Mouse (Mus musculus) Patski (cell line): ENCODE measurements around the gene Htra1. TPM values are rescaled to one million over a fixed set of nuclear protein-coding genes. Genes with fewer than 3 reads are reported as not detected.
A peak's percentile ranks its signal among the peaks of the same experiment; 100 is the strongest.

Experiments used
- ATAC-seq: fragments of 100-300 bp; one replicate; pipeline ENCODE4 v1.8.0; 2021
- CTCF ChIA-PET: fragments of 350-600 bp; sonication (Branson Sonifier 250); formaldehyde crosslinking; loops from one replicate; lab custom pipeline; 2022; ENCODE audit warnings: inconsistent platforms; lab: Charles Lee
- POLR2A ChIA-PET: fragments of 350-600 bp; sonication (Branson Sonifier 250); formaldehyde crosslinking; loops from one replicate; lab custom pipeline; 2022; ENCODE audit warnings: antibody characterized with exemption, inconsistent platforms; lab: Charles Lee
- DNase-seq: peaks from one replicate; pipeline ENCODE4 v3.0.0-alpha.2; 2011; ENCODE audit warnings: low read depth, low spot score
- H3K27me3 ChIP-seq: fragments of 371-371 bp; one replicate; pipeline ENCODE4 v1.5.1; 2021
- CTCF ChIP-seq: fragments of 100-300 bp; IDR thresholded peaks from one replicate; pipeline ENCODE4 v1.5.1; 2021
- in situ Hi-C: fragments of 300-500 bp; cut with MboI; formaldehyde crosslinking; loops from 3 replicates; pipeline ENCODE4 v1.11.1; 2018; ENCODE audit warnings: low pct_unique_long_range_greater_than_20kb, mixed read lengths
- polyA plus RNA-seq: library from polyadenylated mRNA; unstranded; gene quantifications from one replicate; pipeline ENCODE4 v1.2.3, GENCODE M21; 2021

Gene Htra1
- polyA plus RNA-seq, 1 experiment from 2014 or later = 170 TPM

DNA sequence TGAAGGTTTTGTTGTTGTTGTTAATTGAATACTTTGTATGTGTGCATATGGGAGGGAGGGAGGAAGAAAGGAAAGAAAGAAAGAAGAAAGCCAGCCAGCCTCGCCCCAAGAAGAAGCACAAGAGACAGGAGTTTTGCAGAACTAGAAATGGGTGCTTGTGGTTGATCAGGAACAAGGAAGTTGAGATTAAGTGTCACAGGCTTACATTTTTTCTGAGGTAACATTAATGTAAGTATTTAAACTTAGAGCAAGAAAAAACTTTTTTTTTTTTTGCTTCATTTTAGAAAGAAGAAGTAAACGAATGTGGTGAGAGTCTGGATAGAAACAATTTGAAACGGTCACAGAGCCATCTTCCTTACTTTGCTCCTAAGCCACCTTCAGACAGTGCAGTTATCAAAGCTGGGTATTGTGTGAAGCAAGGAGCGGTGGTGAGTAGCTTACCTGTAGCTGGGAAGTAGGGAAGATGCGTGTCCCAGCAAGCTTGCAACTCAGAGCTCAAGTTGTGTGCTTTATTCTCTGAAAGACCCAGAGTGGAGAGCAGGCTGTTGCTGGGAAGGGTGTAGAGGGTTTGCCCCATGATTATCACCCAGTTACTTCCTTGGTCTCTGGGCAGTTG, 35.6 kb upstream of the Htra1 start:
- ATAC-seq = no peak
- in situ Hi-C loops = no loop called here
- CTCF ChIA-PET = interaction anchor here (1.6 kb wide), 1 partner anchor 129 kb away, joined by 3 read pairs; no protein-coding TSS in a partner anchor
- POLR2A ChIA-PET = interaction anchor here (0.7 kb wide), 1 partner anchor 93 kb away, joined by 3 read pairs; no protein-coding TSS in a partner anchor
- TF ChIP-seq CTCF = no peak
- DNase-seq = no peak
- H3K27me3 ChIP-seq = no peaks in the 10 kb centered on the region

DNA sequence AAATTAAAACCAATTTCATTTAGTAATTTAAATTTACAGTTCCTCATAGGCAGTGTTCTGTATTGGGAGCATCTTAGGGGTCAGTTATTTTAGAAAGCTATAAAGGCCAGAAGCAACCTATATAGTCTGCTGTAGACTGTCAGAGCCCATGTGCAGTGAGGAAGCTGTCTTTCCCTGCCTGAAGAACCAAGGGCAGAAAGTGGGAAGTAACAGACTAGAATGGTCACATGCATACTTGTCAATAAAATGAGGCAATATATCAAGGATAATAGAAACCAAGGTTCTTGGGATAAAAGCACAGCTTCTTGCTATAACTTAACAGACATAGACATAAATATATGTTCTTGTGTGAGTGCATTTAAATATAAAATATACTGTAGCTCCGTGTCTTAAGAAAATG, 33.0 kb upstream of the Htra1 start:
- DNase-seq (no peak), ATAC-seq (no peak)
- no peaks in the 10 kb centered on the region for H3K27me3 ChIP-seq
- CTCF ChIA-PET = interaction anchor here (1.3 to 1.4 kb wide), 2 partner anchors 13 to 132 kb away, joined by 3 to 4 read pairs; no protein-coding TSS in a partner anchor
- in situ Hi-C loops = no loop called here
- TF ChIP-seq CTCF = no peak
- POLR2A ChIA-PET = no interaction called here

DNA sequence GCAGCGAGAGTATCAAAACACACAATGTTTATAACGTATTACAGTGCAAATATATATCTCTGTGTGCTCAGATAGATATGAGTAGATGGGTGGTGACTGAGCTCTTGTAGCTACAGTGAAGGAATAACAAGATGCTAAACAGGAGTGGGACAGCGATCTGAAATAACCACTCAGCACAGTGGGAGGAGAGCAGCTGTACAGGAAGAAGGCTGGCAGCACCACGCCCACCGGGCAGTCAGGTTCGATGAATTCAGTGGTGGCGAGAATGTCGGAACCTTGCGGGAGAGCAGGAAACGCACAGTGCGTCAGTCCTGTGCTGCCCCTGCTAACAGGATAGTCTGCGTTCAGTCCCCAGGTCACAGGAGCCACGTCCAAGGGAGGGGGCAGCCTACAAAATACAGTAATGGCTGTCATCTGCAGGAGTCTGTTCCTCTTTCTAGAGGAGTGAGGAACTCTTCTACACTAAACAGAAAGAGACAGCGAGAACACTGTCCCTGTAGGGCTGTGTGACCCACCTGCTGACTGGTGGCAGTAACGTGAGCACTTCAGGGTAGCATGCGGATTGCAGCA, 32.3 kb upstream of the Htra1 start:
- DNase-seq (no peak), ATAC-seq (no peak)
- POLR2A ChIA-PET = no interaction called here
- no peak for TF ChIP-seq CTCF
- in situ Hi-C loops = no loop called here
- CTCF ChIA-PET = interaction anchor here (1.3 to 1.4 kb wide), 2 partner anchors 12 to 132 kb away, joined by 3 to 4 read pairs; no protein-coding TSS in a partner anchor
- H3K27me3 ChIP-seq = no peaks in the 10 kb centered on the region

GRCm38 (mm10) chr7:130904571-130905365, 31.1 kb upstream of the Htra1 start:
- CTCF ChIA-PET = interaction anchor here (1.0 to 1.4 kb wide), 4 partner anchors 9 to 142 kb away, joined by 3 to 5 read pairs (median 3); no protein-coding TSS in a partner anchor
- in situ Hi-C loops = no loop called here
- no peak for TF ChIP-seq CTCF
- H3K27me3 ChIP-seq = no peaks in the 10 kb centered on the region
- POLR2A ChIA-PET = interaction anchor here (1.3 kb wide), 1 partner anchor 9 kb away, joined by 3 read pairs; no protein-coding TSS in a partner anchor
- no peak for ATAC-seq
- no peak for DNase-seq

DNA sequence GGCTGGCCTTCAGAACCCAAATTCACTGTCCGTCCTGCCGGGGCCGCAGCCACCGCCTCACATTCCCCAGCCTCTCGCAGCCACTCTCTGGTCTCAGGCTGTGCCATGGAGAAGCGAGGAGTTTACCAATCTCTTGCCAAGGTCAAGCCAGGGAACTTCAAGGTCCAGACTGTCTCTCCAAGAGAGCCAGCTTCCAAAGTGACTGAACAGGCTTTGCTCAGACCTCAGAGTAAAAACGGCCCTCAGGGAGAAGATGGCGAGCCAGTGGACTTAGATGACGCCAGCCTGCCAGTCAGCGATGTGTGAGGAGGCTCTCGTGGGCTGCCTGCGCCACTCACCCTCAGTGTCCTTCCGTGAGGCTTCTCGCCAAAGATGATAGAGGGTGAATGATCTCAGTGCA, 25.1 kb upstream of the Htra1 start:
- TF ChIP-seq CTCF = no peak
- H3K27me3 ChIP-seq = no peaks in the 10 kb centered on the region
- CTCF ChIA-PET = interaction anchor here (1.5 kb wide), 1 partner anchor 137 kb away, joined by 6 read pairs; the partner anchor contains the start of gene Btbd16
- POLR2A ChIA-PET = no interaction called here
- no peak for ATAC-seq
- in situ Hi-C loops = loop anchor here (5.0 to 10.0 kb wide), 2 partner anchors 134 to 139 kb away; partner anchors contain the start of gene Btbd16
- no peak for DNase-seq

DNA sequence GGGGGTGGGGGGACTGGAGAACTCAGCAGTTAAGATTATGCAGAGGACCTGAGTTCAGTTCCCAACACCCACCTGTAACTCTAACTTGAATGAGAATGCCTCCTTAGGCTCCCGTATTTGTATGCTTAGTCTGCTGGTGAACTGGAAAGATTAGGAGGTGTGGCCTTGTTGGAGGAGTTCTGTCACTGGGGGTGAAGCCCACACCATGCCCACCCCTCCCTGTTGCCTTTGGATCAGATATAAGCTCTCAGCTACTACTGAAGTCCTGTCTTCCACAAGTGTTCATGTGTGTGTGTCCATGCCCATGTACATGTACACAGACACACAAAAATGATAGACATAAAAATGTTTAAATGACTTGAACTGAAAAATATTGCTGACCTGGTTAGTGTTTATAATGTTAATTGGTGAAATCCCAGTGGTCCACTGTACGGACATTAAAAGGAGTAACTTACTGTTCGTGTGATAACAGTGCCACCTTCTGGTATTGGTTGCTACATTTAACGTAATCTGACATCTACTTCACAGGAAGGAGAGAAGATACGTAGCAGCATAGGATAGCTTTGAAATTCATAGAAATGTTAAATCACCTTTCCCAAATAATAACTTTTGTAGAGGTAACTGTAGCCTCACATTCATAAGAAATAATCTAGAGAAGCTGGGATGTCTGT, 21.1 kb upstream of the Htra1 start:
- in situ Hi-C loops = loop anchor here (5.0 to 10.0 kb wide), 2 partner anchors 130 to 143 kb away; partner anchors contain the start of gene Btbd16
- POLR2A ChIA-PET = no interaction called here
- TF ChIP-seq CTCF = peak; percentile 29
- CTCF ChIA-PET = interaction anchor here (0.7 to 1.9 kb wide), 7 partner anchors 11 to 140 kb away, joined by 3 to 8 read pairs (median 3); no protein-coding TSS in a partner anchor
- no peaks in the 10 kb centered on the region for H3K27me3 ChIP-seq
- ATAC-seq (no peak), DNase-seq (no peak)

GRCm38 (mm10) chr7:130918260-130918659, 17.7 kb upstream of the Htra1 start:
- in situ Hi-C loops = loop anchor here (10.0 kb wide), 1 partner anchor 127 kb away; no protein-coding TSS in a partner anchor

DNA sequence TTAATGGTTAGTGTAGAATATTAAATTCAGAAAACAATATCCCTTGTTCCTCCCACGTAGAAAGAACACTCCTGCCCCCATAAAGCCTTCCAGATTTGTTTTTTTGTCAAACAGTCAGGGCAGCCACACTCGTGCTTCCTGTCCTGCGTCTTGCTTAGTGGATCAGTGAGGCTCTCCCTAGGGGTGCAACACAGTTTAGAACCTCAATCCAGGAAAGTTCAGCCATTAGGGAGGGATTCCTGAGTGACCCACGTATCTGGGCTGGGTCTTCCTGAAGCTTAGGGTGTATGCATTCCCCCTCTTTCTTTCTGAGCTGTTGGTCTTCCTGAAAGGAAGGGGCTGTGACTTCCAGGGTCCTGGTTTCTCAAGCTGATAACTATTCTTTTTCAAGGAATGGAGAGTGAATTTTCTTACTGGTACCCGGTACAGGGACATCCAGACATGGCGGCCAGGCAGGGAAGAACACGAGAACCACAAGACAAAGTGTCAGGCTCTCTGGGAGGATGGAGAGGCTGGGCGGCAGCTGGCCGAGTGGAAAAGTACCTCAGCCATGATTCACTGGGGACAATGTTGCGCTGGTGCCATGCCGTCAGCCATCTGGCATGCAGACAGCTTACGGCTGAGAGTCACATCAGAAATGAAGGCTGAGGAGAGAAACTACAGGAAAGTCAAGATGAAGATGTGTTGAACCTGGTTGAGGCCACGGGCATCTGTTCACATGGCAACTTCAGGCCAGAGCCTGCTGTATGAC, 12.8 kb upstream of the Htra1 start:
- CTCF ChIA-PET = no interaction called here
- ATAC-seq (no peak), DNase-seq (no peak)
- POLR2A ChIA-PET = interaction anchor here (2.1 kb wide), 1 partner anchor 14 kb away, joined by 6 read pairs; no protein-coding TSS in a partner anchor
- in situ Hi-C loops = no loop called here
- no peak for TF ChIP-seq CTCF
- no peaks in the 10 kb centered on the region for H3K27me3 ChIP-seq

More at GRCm38 (mm10) chr7:130918260-130918659, 17.7 kb upstream of the Htra1 start:
- ChIA-PET CTCF (interaction anchor here (1.0 to 1.7 kb wide), 5 partner anchors 51 to 155 kb away, joined by 3 to 4 read pairs (median 3); partner anchors contain the start of gene Btbd16), POLR2A (no interaction called here)
- DNase-seq (no peak), ATAC-seq (no peak)
- no peaks in the 10 kb centered on the region for H3K27me3 ChIP-seq
- TF ChIP-seq CTCF = no peak

DNA sequence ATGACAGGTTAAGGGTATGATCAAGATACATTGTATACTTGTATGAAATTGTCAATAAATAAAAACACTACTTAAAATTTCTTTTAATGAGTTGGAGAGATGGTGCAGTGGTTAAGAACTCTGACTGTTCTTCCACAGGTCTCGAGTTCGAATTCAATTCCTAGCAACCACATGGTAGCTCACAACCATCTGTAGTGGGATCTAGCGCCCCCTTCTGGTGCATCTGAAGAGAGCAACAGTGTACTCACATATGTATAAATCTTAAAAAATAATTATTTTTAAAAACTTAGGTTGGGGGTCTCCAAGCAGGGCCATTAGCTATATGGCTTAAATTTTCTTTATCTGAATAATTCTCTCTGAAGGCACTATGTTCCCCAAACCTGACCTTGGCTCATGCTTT, 5.5 kb upstream of the Htra1 start:
- in situ Hi-C loops = no loop called here
- ATAC-seq = no peak
- CTCF ChIA-PET = interaction anchor here (1.2 to 2.6 kb wide), 2 partner anchors 15 to 388 kb away, joined by 3 to 8 read pairs; no protein-coding TSS in a partner anchor
- DNase-seq = no peak
- POLR2A ChIA-PET = interaction anchor here (0.8 kb wide), 1 partner anchor 96 kb away, joined by 4 read pairs; no protein-coding TSS in a partner anchor
- TF ChIP-seq CTCF = no peak
- no peaks in the 10 kb centered on the region for H3K27me3 ChIP-seq
